Mouse (Mus musculus): ENCODE data around the gene Tbc1d20.

- TF ChIP-seq CTCF (IDR thresholded peaks at IDR 0.05; ENCODE audit: low read depth, low read length) (no peak), POLR2A (IDR thresholded peaks at IDR 0.05; ENCODE audit: extremely low read depth, insufficient read depth, low read length) (no peak)
Measured at GRCm38 (mm10) chr2:152250511-152250910, 43.1 kb upstream of the Tbc1d20 start.
